Mouse (Mus musculus) embryo, embryonic 10.5 days (tissue): Measurements from ENCODE around the gene Rpl10a.
"Not testable (repeated sequence)": the region's sequence is repeated elsewhere in the genome, so short reads cannot be mapped to it uniquely, and the experiment has no call there.

Experiments used
- DNase-seq: peaks from one replicate; pipeline ENCODE4 v3.0.0-alpha.2; 2015; ENCODE audit warnings: low spot score

Rpl10a gene

DNA sequence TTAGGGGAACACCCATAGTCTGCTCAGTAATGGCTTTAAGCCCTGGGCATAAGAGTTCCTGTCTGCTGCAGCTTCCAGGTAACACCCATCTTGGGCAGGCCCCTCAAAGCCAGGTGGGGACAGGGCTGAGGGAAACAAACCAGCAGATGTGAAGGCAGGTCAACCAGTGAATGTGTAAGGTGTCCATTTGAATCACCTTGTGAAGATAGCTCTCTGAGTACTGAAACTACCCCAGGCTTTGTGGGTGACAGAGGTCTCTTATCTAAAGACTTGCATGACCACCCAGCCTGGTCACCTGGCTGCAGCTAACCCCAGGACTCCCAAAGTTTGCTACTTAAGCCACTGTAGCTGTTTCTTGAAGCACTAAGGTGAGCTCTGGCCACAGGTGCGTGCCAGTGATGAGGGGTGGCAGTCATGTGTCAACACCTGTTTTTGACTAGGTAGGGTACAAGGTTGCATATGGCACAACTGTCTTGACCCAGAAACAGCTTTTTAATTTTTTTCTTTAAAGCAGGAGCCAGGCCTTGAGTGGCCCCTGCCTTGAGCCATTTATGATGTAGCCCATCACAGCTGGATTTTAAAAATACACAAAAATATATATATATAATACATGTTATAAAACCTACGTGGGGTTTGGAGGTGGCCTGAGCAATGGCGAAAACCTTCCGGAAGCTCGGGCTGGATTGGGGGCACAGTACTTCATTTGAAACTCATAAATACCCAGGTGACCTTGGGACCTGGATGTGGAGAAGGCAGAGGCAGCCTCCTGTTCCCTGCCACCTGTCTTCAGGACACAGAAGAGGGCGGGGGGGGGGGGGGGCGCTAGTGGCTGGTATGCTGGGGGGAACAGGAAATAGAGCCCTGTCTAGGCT lies 3.2 kb downstream of the Rpl10a start:
- DNase-seq = peak; percentile 29

DNA sequence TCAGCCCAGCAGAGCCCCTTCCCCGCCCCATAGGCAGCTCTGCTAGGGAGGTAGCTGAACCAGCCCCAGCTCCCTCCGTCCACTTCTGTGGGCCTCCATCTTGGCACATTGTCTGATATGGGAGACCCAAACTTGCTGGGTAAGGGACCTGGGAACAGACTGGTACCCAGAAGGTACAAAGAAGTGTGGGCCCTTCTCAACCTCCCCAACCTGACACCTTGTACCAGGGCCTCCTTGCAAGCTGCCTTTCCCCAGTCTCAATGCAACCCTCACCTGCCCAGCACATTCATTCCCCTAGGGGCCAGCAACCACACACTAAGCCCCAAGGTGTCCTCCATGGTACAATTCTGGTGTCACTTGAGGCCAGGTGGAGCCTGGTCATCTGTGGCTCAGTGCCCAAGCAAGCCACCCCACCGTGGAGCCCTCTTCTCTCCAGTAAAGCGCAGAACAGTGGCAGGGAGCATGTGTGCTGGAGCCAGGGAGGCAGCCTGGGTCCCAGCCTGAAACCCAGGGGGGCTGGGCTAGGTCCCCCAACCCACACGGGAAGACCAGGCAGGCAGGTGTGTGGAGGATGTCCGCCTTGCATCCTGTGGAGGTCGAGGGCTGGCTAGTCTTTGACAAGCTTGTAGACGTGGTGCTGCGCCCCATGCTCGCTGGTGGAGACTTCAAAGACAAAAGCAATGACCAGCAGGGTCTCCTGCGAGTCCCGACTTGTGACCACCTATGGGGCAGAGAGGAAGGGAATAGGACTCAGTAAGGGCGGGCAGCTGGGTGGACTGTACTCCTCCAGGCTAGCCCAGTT lies 4.0 kb downstream of the Rpl10a start:
- no peak for DNase-seq

DNA sequence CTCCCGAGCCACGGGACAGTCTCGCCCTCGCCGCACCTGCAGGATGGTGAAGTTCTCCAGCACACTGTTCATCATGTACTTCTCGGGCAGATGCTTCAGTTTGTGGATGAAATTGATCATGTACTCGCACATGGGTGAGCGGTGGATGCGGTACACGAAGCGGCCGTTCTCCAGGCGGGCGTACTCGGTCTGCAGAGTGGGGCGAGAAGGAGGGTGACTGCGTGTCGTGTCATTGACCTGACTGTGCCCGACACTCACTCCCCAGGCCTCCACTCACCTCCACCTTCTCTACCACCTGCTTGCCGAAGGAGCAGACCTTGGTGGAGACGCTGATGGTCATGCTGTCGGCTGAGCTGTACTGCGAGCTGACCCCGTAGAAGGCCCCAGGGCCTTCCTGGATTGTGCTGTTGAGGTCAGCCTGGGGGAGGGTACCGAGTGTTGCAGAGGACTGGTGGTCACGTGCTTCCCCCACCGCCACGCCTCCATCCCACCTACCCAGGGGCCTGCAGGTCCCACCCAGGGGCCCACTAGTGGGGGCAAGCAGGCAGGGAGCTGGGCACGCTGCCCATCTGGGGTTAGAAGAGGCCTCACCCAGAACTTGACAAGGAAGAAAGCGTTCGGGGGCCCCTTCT lies 4.8 kb downstream of the Rpl10a start:
- DNase-seq = peak; percentile 46

DNA sequence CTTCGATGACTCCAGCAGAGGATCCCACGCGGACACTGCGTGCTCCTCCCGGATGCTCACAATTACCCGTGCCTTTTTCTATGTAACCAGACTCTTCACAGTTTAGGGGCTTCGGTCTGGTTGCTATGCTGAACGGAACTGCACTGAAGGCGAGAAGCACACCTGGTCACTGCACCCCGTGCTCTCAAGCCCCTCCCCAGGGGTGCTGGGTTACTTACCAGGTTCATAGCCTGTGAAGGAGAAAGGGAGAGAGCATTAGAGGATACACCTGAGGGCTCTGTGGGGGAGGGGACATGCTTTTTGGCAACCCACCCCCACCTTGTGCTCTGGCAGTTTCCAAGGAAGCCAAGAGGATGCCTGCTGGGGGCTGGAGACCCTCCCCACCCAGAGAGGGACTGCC lies 7.0 kb downstream of the Rpl10a start:
- DNase-seq = no peak

DNA sequence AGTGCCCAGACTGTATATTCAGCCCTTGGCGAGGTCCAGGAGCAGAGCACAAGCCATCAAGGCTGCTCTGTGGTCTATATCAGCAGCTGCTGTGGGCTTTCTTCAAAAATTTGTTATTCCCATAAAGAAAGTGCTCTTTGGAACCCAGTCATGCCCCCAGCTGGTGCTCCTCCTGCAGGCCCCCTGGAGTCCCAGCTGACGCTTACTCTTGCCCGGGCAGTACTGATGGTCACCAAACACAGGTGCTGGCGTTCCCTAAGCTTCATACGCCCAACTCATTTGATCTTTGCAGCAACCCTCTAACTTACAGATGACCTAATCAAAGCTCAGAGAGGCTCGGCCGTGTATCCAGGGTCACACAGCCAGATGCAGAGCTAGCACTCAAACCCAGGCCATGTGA lies 9.3 kb downstream of the Rpl10a start:
- no peak for DNase-seq

DNA sequence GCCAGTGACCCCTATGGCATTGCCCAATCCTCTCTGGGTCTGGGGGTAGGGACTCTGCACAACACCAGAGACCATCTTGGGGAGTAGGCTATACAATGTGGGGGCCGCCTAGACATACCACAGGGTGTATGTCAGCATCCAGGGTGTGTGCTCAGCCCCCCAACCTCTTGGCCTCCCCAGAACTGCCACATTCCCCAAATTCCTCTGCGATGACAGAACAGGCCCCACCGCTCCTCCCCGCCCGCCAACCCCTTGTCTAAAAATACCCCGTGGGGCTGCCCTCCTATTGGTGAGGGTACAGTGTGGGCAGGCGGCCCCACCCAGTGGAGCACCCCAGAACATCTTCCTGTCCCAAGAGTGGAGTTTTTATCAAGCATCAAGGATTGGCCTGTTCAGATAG lies 12.3 kb downstream of the Rpl10a start:
- DNase-seq = no peak

DNA sequence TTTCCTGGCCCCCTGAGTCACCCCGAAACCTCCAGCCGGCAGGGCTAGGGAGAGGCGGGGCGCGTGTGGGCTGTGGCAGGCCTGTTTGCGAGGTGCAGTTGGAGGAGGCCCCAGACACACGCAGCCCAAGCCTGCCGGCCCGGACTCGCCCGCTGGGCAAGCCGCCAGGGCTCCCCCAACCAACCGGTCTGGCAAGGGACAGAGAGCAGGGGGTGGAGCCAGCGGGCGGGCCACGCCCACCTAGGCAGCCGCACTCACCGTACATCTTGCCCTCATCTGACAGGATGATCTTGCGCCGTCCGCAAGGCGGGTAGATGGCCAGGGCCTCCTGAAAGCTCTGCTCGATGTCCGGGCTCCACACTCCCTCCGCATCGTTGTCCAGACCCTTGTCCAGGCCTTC lies 12.8 kb downstream of the Rpl10a start:
- DNase-seq = peak; percentile 72

DNA sequence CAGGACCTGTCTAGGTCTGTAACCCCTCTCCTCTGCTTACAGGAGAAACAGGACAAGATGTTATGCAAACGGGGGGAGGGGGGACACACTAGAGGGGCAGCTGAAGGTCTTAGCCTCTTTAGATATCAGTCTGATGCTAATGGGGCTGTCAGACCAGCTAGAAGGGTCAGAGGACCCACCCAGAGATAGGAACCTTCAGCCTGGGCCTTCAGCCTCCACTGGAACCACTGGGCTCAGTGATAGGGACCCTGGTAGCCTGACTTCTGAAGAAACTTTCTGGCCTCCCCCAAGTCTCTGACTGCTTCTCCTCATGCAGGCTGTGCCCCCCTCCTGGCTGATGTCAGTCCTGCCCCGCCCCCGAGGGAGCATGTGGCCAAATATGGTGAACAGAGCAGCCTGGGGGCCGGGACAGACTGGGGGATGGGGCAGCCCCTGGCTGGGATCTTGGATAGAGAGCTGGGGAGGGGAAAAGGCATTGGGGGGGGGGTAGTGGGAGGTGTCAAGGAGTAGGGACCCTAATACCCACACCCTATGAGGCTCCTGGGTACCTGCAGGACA lies 15.9 kb downstream of the Rpl10a start:
- no peak for DNase-seq

DNA sequence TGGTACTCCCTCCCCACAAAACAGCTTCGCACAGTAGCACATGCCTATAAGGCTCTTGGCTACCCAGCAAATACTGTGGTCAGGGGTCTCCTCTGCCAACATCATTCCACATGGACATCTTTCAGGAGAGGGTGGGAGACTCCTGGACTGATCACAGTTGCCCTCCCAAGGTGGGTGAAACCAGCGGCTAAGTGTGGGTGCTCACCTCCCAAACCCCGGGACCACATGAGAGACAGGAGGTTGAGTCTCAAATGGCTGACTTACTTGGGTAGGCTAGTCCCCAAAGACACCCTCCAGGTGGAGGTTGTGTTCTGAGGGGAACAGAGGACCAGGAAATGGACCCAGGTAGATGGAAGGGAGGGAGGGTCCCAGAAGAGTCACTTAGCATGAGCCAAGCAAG lies 16.4 kb downstream of the Rpl10a start:
- DNase-seq = no peak

DNA sequence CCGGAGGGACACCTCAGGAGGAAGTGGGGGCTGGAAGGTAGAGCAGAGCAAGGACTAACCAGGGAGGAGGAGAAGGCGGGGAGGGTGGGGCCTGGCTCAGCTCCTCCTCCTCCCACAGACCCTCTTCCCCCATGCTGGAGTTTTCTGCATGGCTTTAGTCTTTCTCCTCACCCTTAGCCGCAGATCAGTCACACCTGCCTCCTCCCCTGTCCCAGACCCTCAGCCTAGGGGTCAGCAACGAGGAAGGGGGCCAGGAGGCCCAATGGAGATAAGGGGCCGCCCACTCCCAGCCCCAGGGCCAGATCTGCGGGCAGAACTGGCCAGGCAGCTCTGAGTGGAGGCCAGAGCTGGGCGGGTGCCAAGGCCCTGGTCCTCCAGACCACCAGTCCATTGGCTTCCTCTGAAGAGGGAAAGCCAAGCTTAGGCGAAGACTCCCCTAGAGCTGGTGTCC lies 17.0 kb downstream of the Rpl10a start:
- no peak for DNase-seq

DNA sequence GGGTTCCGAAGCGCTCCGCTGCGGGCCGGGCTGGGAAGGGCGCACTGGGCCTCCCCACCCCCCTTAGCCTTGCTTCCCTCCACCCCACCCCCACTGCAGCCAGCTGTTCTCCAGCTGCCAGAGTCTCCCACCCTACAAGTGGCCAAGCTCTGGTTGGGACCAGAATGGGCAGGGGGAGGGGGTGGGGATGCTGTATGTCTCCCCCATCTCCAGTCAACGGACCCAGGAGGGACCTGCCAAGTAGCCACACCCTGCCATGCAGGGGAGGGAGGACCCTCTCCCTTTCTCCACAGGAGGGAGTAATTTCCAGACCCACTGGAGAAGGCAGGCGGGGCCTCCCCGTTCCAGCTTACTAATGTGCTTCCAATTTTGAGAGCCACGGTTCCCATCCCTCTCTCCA lies 17.6 kb downstream of the Rpl10a start:
- DNase-seq = no peak

DNA sequence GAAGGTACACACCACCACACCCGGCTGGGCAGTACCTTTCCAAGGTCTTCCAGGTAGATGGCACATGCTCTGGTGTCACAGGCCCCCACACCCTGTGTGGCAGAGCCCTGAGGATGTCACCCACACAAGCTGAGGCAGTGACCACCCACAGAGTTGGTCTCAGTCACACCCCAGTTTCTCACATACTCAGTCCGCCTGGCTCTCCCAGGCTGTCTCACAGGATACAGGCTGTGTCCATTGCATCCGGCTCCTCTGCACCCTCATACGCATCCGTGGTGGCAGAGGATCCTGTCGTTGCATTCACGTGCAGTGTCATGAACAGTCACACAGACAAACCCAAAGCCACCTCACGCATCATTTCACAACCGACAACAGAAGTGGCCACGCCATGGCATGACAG lies 19.1 kb downstream of the Rpl10a start:
- DNase-seq = no peak

DNA sequence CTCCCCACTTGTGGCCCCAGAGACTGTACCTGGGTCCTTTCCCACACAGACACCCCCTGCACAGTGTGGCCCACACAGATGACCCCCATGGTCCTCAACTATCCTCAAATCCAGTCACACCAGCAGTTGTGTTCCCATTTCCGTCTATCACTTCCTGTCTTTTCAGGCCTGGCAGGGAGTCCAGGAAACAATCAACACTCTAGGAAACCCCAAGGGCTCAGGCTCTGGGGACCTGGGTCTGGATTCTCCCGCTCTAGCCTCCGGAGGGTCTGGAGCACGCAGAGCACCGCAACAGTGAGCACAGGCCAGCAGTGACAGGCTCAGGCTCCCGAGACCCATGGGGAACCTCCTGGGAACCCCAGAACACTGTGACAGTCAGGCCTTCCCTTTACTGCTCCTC lies 19.9 kb downstream of the Rpl10a start:
- no peak for DNase-seq

DNA sequence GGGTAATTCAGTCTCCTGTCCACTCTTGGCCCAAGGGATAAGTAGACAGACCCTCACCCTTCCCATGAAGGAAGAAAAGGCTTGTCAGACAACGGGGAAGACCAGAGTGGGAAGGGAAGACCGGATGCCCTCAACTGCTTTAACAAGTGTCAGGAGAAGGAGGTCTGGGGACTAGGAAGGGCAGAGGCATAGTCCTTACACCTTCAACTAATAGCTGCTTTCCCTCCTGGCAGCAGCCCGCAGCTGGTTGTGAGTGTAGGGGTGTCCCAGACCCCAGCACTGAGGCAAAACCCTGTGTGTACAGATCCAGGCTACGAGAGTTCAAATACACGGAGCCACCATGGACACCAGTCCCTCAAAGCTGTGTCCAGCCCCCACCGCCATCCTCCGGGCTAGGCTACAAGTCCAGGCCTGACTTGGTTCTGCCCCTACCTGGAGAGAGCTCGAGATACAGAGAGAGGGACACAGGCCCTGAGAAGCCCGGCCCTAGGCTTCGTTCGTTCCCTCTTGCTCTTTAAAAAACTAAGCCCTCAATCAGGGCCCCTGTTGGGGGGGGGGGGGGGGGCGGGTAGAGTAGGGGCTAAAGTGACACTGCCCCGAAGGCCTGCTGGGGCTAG lies 21.1 kb downstream of the Rpl10a start:
- DNase-seq = no peak

DNA sequence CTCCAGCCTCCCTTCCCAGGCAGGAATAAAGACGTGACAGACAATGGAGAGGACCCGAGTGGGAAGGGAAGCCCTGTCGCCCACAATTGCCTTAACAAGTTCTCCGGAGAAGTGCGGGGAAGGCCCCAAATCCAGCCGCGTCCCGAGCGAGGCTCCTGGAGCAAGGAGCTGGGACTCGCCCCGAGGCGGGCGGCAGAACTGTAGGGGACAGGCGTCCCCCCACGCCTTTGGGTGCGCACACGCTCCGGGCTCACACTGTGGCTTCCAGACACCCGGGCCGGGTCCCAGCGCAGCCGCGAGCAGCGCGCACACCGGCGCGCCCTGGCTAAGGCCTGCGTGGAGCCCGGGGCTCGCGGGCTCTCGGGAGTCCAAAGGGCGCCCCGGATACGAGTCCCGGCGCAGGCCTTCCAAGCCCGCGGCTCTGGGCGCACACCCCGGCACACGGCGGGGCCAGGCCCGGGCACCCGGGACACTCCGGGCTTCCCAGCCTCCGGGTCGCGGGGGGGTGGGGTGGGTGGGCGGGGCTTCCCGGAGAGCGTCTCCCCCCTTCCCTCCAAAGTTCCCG lies 21.7 kb downstream of the Rpl10a start:
- no peak for DNase-seq

DNA sequence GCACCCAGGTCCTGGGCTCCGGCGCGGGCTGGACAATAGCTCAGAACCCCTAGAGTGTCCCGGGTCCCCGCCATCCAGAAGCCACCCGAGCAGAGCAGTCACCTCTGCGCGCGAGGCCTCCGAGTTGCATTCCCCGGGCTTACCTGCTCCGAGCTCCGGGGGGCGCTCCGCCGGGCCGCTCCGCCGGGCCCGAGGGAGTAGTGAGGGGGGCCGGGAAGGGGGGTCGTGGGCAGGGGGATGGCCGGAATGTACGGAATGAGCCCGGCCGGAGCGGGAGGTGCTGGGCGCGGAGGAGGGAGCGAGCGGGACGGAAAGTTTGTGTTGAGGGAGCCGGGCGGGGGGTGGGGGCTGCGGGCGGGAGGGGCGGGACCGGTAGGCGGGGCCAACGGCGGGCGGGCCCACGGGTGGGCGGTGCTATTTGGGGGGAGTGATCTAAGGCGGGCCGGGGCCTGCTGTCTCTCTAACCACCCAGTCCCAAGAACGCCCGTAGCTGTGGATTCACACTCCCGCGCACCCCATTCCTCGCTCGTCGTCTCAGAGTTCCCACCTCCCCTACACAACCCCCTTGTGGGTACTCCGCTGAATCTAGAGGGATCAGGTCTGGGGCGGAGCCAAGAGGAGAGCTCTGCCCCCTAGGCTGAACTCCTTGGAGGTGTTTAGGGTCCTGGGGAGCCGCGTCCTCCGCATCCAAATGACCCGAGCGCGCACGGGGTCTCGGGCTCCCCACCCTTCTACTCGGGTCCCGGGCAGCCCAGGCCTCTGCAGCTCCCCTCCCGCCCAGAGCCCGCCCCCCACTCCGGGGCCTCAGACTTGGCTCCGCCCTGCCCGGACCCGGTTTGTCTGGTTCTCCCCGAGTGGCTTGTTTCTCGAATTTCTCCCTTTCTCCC lies 22.4 kb downstream of the Rpl10a start, which contains the start of gene Tead3:
Gene Tead3, minus strand, starts transcription at position 352 of the 887 bp plus-strand sequence.
- DNase-seq = peak; percentile 85

DNA sequence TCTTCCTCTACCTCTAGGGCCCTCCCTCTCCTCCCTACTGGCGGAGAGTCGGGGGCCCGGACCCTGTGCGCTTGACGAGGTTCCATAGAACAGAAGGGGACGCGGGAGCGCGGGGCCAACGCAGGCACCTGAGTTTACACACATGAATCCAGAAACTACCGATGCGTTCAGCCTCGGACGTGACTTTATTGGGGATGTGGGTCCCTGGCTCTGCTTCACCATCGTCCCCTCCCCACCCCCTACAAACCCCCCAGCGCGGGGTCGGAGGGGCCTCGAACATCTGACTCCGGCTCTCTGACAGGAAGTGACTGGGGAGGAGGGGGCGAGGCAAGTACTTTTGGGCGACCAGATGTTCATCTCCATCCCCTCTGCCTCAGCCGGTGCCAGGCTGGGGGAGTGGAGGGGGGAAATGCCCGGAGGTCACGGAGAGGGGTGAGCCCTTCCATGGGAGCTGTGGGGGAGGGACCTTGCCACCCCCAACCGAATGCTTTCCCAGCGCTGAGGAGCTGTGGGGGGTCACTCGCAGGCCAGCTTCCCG lies 23.2 kb downstream of the Rpl10a start:
- no peak for DNase-seq

DNA sequence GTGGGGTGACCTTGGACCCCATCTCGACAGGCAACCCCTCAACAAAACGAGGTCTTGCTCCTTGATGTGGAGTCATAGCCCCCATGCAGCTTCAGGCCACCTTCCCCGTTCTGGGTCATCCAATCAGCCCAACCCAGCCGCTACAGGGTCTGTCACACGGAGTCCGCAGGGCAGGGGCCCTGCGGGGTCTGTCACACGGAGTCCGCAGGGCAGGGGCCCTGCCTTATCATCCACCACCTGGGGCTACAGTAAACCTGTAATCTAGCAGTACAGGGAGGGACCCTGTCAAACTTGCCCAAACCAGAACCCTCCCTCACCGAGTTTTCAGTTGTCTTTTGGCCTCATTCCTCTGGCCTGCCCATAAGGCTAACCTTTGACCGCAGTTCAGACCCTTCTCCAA lies 23.7 kb downstream of the Rpl10a start:
- no peak for DNase-seq

DNA sequence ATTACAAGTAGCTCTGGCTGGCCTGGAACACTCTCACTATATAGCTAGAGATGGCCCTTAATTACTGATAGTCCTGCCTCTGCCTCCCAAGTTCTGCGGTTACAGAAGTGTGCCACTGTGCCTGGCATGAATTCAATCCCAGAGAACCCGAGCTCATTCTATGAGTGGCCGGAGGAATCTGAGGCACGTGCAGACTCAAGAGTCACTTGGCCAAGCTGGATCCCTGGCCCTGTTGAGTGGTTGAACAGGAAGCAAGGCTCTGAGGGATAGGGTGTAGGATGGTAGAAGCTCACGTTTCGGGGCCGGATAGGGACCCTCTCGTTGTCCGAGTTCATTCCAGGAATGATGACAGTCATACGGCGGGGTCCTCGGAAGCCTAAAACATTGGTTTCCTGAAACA lies 27.6 kb downstream of the Rpl10a start:
- DNase-seq = no peak

DNA sequence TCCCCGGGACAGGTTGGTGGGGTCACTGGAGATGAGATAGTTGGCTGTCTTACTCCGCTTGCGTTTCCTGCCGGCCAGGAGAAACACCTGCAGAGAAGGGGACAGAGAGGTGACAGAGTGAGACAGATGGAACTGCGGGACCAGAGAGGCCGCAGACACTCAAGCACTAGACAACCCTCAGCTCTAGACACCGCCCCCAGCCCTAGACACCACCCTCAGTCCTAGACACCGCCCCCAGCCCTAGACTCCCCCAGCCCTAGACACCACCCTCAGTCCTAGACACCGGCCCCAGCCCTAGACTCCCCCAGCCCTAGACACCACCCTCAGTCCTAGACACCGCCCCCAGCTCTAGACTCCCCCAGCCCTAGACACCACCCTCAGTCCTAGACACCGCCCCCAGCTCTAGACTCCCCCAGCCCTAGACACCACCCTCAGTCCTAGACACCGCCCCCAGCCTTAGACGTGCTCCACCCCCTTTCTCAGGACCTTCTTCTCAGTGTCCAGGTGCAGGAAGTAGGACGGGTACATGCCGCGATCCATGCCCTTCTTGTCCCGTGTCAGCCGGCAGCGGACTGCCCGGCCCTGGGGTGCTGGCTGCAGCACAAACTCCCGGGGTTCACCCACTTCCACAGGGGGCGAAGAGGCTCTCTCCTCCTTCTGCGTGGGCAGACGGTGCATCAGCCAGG lies 30.4 kb downstream of the Rpl10a start:
- not testable (repeated sequence) for DNase-seq
